Comparison of ENCODE assay signal across 11 mouse cellular contexts in the genomic region with DNA sequence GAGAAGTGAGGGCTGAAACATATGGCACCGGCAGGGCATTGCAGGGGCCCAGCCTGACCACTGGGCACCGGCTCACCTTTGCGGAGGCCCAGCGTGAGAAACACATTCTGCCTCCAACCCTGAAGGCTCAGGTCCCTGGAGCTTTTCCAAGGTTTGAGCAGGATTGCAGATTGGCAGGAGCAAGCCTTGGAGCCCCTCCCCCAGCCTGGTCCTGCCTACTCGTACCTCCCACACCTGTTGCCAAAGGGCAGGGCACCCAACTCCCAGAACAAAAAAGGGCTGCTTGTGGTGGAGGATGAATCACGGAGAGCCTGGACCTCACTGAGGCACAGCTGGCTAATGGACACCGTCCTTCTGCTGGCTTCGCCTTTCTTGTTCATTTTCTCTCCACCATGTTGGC. TPM values are rescaled to one million over a fixed set of nuclear protein-coding genes. Genes with fewer than 3 reads are reported as not detected.
DNase-seq lines count a peak whose midpoint lies in the region.
"Had no signal": no experiment of that assay in that cellular context is flagged by ENCODE, and none has a peak within 500 bp of the region (broad histone marks: within the 10 kb centered on the region; RNA-seq: fewer than 3 reads in every experiment).

No protein-coding gene starts in this region.

- peak; percentile 40 for DNase-seq in ovary, adult 18-20 months (ENCODE audit: low spot score)
- no peak for DNase-seq in ovary, postnatal 10 days (ENCODE audit: low spot score)
- DNase-seq in kidney, postnatal 10 days = peak; percentile 74
- peak; percentile 62 for DNase-seq in lung, postnatal 10 days
- no peak for DNase-seq in heart, adult 8-10 months (ENCODE audit: low spot score)
- DNase-seq in right cerebral cortex, adult 2 months (ENCODE audit: low spot score in 2 of 2) = no peak
- no peak for DNase-seq in frontal cortex, postnatal 14 days (ENCODE audit: low spot score in 2 of 2)
- DNase-seq: adrenal gland, postnatal 36 days; B cell, adult 2 months; thymus, postnatal 36 days had no signal

RNA-seq across cellular contexts. Expression of gene Ephb3, which starts 30.6 kb away (rescaled TPM):
- 10 to 100 TPM in 2 of 4 experiments, 1 to 10 TPM in 2; 7.1 to 10.0 (median 8.8) TPM for total RNA-seq in heart, adult 8-10 months (2022)
- total RNA-seq: common myeloid progenitor, adult 5-6 weeks had no signal

Comparison
In these comparisons a context has a peak if more than half of its experiments do, and no peak if none do; other contexts are left out.
1. DNase-seq: peak in ovary, adult 18-20 months (single experiment), kidney, postnatal 10 days (single experiment) and lung, postnatal 10 days (single experiment); none in ovary, postnatal 10 days (single experiment), heart, adult 8-10 months (single experiment), right cerebral cortex, adult 2 months (0 of 2) and frontal cortex, postnatal 14 days (0 of 2).